8 mouse cellular contexts compared by ENCODE assay signal in genomic region chr4:128715241-128716204, GRCm38 (mm10). TPM values are rescaled to one million over a fixed set of nuclear protein-coding genes. Genes with fewer than 3 reads are reported as not detected.
DNase-seq lines count a peak whose midpoint lies in the region; ATAC-seq lines count a peak whose summit lies in the region.

No protein-coding gene starts in this region.

- H3K4me1 ChIP-seq in forebrain, embryonic 11.5 days (replicated peaks; ENCODE audit: control insufficient read depth, insufficient read depth, low read length), result peaks cover 64% of the 10 kb centered on the region
- peaks cover 82% of the 10 kb centered on the region for H3K4me1 ChIP-seq in midbrain, embryonic 11.5 days (ENCODE audit: control insufficient read depth, insufficient read depth, low read length)

- H3K4me3 ChIP-seq in forebrain, embryonic 11.5 days (ENCODE audit: low read depth, low read length), result 0 out of 2 replicates have a peak overlapping the region, but pooled peaks have one; percentile 2
- H3K4me3 ChIP-seq in midbrain, embryonic 11.5 days (ENCODE audit: low read depth, low read length), result no peak overlapping the region

- peak; percentile 21 for DNase-seq in A20 (ENCODE audit: low read depth, low spot score)
- peak; percentile 91 for DNase-seq in brain, adult 2 months (ENCODE audit: low read depth, low spot score)
- DNase-seq in forebrain, embryonic 11.5 days (ENCODE audit: low spot score), result peak; percentile 94
- DNase-seq in left cerebral cortex, adult 11 months (ENCODE audit: low spot score), result peak; percentile 72
- peak; percentile 99 for DNase-seq in midbrain, embryonic 11.5 days (ENCODE audit: low spot score, missing footprints)
- peak; percentile 69 for DNase-seq in thymus, postnatal 14 days

- H3K27ac ChIP-seq in forebrain, embryonic 11.5 days (ENCODE audit: low read depth, low read length), result peak overlapping the region; percentile 93
- peak overlapping the region; percentile 99 for H3K27ac ChIP-seq in midbrain, embryonic 11.5 days (ENCODE audit: low read depth, low read length)

- peak; percentile 84 for ATAC-seq in forebrain, embryonic 11.5 days (replicated peaks; ENCODE audit: low FRiP score)
- peak; percentile 88 for ATAC-seq in midbrain, embryonic 11.5 days (ENCODE audit: low FRiP score)
- no peak for ATAC-seq in megakaryocyte progenitor cell, adult 5-6 weeks (replicated peaks; ENCODE audit: poor library complexity)
- ATAC-seq in frontal cortex, adult (ENCODE audit: low TSS enrichment), result no peak

- peak overlapping the region; percentile 40; the same call in 1 of the 2 replicates for H3K4me2 ChIP-seq in forebrain, embryonic 11.5 days (ENCODE audit: low read depth, low read length, severe bottlenecking)
- H3K4me2 ChIP-seq in midbrain, embryonic 11.5 days, result peak overlapping the region; percentile 38

- peak overlapping the region; percentile 58 for H3K9ac ChIP-seq in forebrain, embryonic 11.5 days (ENCODE audit: low read length)
- H3K9ac ChIP-seq in midbrain, embryonic 11.5 days (ENCODE audit: low read length), result peak overlapping the region; percentile 59

- no peaks in the 10 kb centered on the region for H3K36me3 ChIP-seq in forebrain, embryonic 11.5 days (ENCODE audit: control insufficient read depth, insufficient read depth, low read length)
- no peaks in the 10 kb centered on the region for H3K36me3 ChIP-seq in midbrain, embryonic 11.5 days (ENCODE audit: control insufficient read depth, insufficient read depth, low read length)

- H3K9me3 ChIP-seq in forebrain, embryonic 11.5 days (ENCODE audit: control insufficient read depth, low read length), result no peaks in the 10 kb centered on the region
- H3K9me3 ChIP-seq in midbrain, embryonic 11.5 days (ENCODE audit: control insufficient read depth, low read length), result no peaks in the 10 kb centered on the region

- no peaks in the 10 kb centered on the region for H3K27me3 ChIP-seq in forebrain, embryonic 11.5 days (ENCODE audit: control insufficient read depth, insufficient read depth, low read length)
- H3K27me3 ChIP-seq in midbrain, embryonic 11.5 days (ENCODE audit: control insufficient read depth, insufficient read depth, low read length), result no peaks in the 10 kb centered on the region

- WGBS in forebrain, embryonic 11.5 days, result 1% methylated on average over 14 of the region's 14 CpGs
- WGBS in midbrain, embryonic 11.5 days, result 2% methylated on average over 14 of the region's 14 CpGs

RNA-seq across cellular contexts. Expression of gene A3galt2, which starts 39.6 kb away (rescaled TPM):
- 0.56 TPM in 2 replicates for polyA plus RNA-seq in forebrain, embryonic 11.5 days (2014; fragmentation: Nextera tagmentation; extraction: Ambion mirVana)
- 0.15 and 0.18 TPM in 2 replicates for polyA plus RNA-seq in midbrain, embryonic 11.5 days (2014; fragmentation: Nextera tagmentation; extraction: Ambion mirVana)
- not detected in 2 replicates for total RNA-seq in megakaryocyte progenitor cell, adult 5-6 weeks (2015)
- total RNA-seq in megakaryocyte progenitor cell, adult 5-6 weeks (2017), result not detected in 2 replicates

Comparison
In these comparisons a context has a peak if more than half of its experiments do, and no peak if none do; other contexts are left out.
1. DNase-seq: peak in every context shown above with its lines; median percentile 99 in midbrain, embryonic 11.5 days; 94 in forebrain, embryonic 11.5 days; 91 in brain, adult 2 months; 72 in left cerebral cortex, adult 11 months; 69 in thymus, postnatal 14 days; 21 in A20.
2. ATAC-seq: peak in forebrain, embryonic 11.5 days (single experiment) and midbrain, embryonic 11.5 days (single experiment); none in megakaryocyte progenitor cell, adult 5-6 weeks (single experiment) and frontal cortex, adult (single experiment).